In the genomic region with DNA sequence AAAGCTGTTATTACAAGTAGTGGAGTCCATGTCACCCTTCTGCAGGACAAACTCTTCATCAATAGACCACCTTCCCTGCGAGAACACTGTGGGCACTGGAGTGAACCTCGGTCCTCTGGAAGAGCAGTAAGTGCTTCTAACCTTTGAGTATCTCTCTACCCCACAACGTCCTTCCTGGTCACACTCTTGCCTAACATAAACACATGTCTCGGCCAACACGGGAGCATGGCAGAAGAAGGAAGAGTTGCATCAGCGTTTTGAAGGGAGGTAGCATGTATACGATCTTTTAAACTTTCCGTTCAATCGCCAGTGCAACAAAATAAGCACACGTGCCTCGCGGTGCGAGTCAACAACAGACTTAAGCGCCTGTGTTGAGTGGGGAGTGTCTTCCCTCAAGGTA, we compare ENCODE assay signal across 13 mouse cellular contexts. TPM values are rescaled to one million over a fixed set of nuclear protein-coding genes. Genes with fewer than 3 reads are reported as not detected.
"Had no signal": no experiment of that assay in that cellular context is flagged by ENCODE, and none has a peak within 500 bp of the region (broad histone marks: within the 10 kb centered on the region; RNA-seq: fewer than 3 reads in every experiment).

No protein-coding gene starts in this region.

- DNase-seq: retina, postnatal 1 day; right cerebral cortex, adult 18-20 months; right cerebral cortex, postnatal 14 days; right cerebral cortex, postnatal 25 days; right cerebral cortex, postnatal 4 days; spleen, adult 18-20 months; thymus, adult 18-20 months; thymus, adult 2 months; thymus, postnatal 14 days; thymus, postnatal 25 days; thymus, postnatal 36 days; thymus, postnatal 4 days had no signal

RNA-seq across cellular contexts. Expression of a gene that starts 24.7 kb away (rescaled TPM):
- total RNA-seq: neutrophil, adult 5-6 weeks had no signal
